Mouse (Mus musculus): Measurements from ENCODE around the gene Ehd3. TPM values are rescaled to one million over a fixed set of nuclear protein-coding genes. Genes with fewer than 3 reads are reported as not detected.

Ehd3 gene
- 4.0 and 5.8 TPM in 2 replicates for total RNA-seq (2017)

GRCm38 (mm10) chr17:73803521-73804184, at the start of gene Ehd3:
Gene Ehd3, plus strand, starts transcription at chr17:73804134.
- ATAC-seq (replicated peaks; ENCODE audit: low read depth, poor library complexity, severe bottlenecking), result no peak

- ATAC-seq (replicated peaks; ENCODE audit: low read depth, poor library complexity, severe bottlenecking), result no peak
Measured at GRCm38 (mm10) chr17:73770964-73771363, 33.0 kb upstream of the Ehd3 start.

GRCm38 (mm10) chr17:73786642-73787311, 17.2 kb upstream of the Ehd3 start:
- no peak for ATAC-seq (replicated peaks; ENCODE audit: low read depth, poor library complexity, severe bottlenecking)

- ATAC-seq (replicated peaks; ENCODE audit: low read depth, poor library complexity, severe bottlenecking), result no peak
Measured at GRCm38 (mm10) chr17:73790284-73791020, 13.5 kb upstream of the Ehd3 start.

GRCm38 (mm10) chr17:73796789-73797188, 7.1 kb upstream of the Ehd3 start:
- no peak for ATAC-seq (replicated peaks; ENCODE audit: low read depth, poor library complexity, severe bottlenecking)

- no peak for ATAC-seq (replicated peaks; ENCODE audit: low read depth, poor library complexity, severe bottlenecking)
Measured at GRCm38 (mm10) chr17:73797706-73798105, 6.2 kb upstream of the Ehd3 start.

- peak; percentile 94 for ATAC-seq (replicated peaks; ENCODE audit: low read depth, poor library complexity, severe bottlenecking)
Measured at GRCm38 (mm10) chr17:73804592-73805271, 798 bp downstream of the Ehd3 start.

GRCm38 (mm10) chr17:73806331-73806730, 2.4 kb downstream of the Ehd3 start:
- ATAC-seq (replicated peaks; ENCODE audit: low read depth, poor library complexity, severe bottlenecking), result no peak

- ATAC-seq (replicated peaks; ENCODE audit: low read depth, poor library complexity, severe bottlenecking), result no peak
Measured at GRCm38 (mm10) chr17:73807211-73807610, 3.3 kb downstream of the Ehd3 start.

- no peak for ATAC-seq (replicated peaks; ENCODE audit: low read depth, poor library complexity, severe bottlenecking)
Measured at GRCm38 (mm10) chr17:73808431-73808830, 4.5 kb downstream of the Ehd3 start.

GRCm38 (mm10) chr17:73810801-73811200, 6.9 kb downstream of the Ehd3 start:
- ATAC-seq (replicated peaks; ENCODE audit: low read depth, poor library complexity, severe bottlenecking), result no peak

- ATAC-seq (replicated peaks; ENCODE audit: low read depth, poor library complexity, severe bottlenecking), result no peak
Measured at GRCm38 (mm10) chr17:73811566-73811965, 7.6 kb downstream of the Ehd3 start.

- no peak for ATAC-seq (replicated peaks; ENCODE audit: low read depth, poor library complexity, severe bottlenecking)
Measured at GRCm38 (mm10) chr17:73813031-73813660, 9.2 kb downstream of the Ehd3 start.

- no peak for ATAC-seq (replicated peaks; ENCODE audit: low read depth, poor library complexity, severe bottlenecking)
Measured at GRCm38 (mm10) chr17:73814500-73815190, 10.7 kb downstream of the Ehd3 start.

- ATAC-seq (replicated peaks; ENCODE audit: low read depth, poor library complexity, severe bottlenecking), result no peak
Measured at GRCm38 (mm10) chr17:73817697-73818380, 13.9 kb downstream of the Ehd3 start.

GRCm38 (mm10) chr17:73818936-73819335, 15.0 kb downstream of the Ehd3 start:
- no peak for ATAC-seq (replicated peaks; ENCODE audit: low read depth, poor library complexity, severe bottlenecking)

- no peak for ATAC-seq (replicated peaks; ENCODE audit: low read depth, poor library complexity, severe bottlenecking)
Measured at GRCm38 (mm10) chr17:73820726-73821125, 16.8 kb downstream of the Ehd3 start.

GRCm38 (mm10) chr17:73822255-73822654, 18.3 kb downstream of the Ehd3 start:
- peak; percentile 36; the same call in 1 of the 2 replicates for ATAC-seq (replicated peaks; ENCODE audit: low read depth, poor library complexity, severe bottlenecking)
